Mouse (Mus musculus) lung, postnatal 14 days (tissue): ENCODE measurements at regions not wholly inside any gene's neighbourhood (a gene's known extent, or its start where the extent isn't known, plus 50 kb on each side); places are given as distances from the start of the nearest gene placed in this dataset.

Source experiments
- DNase-seq: peaks from one replicate; pipeline ENCODE4 v3.0.0; 2021

- DNase-seq: no peak
These were observed 162.0 kb downstream of the Chic2 start for GRCm38 (mm10) chr5:74882563-74882962.

DNA sequence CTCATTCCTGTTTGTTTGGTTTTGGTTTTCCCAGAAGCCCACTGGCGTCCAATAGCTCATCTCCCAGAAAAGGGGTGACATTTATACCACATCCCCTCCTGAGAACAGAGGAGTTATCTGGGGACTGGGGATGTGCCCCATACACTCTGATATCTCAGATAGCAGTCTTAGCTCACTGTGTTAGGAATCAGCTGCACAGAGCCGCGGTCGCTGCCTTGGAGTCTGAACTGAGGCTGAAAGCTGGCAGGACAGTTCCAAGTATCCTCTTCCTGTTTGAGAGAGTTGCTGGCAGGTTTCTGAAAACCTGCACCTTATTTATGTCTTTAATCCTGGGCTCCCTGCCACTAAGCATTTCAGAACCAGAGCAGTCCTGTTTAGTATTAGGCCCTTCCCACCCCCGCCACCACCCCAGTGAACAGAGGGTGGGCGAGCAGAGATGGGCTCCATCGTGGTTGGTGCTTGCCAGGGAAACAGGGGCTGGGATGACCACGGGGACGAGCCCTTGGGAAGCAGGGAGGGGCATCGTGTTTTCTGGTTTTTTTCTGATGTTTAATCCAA is 163.8 kb downstream of the Chic2 start:
- peak; percentile 35 for DNase-seq

GRCm38 (mm10) chr5:74880048-74880437 is 164.5 kb downstream of the Chic2 start:
- DNase-seq: no peak

DNA sequence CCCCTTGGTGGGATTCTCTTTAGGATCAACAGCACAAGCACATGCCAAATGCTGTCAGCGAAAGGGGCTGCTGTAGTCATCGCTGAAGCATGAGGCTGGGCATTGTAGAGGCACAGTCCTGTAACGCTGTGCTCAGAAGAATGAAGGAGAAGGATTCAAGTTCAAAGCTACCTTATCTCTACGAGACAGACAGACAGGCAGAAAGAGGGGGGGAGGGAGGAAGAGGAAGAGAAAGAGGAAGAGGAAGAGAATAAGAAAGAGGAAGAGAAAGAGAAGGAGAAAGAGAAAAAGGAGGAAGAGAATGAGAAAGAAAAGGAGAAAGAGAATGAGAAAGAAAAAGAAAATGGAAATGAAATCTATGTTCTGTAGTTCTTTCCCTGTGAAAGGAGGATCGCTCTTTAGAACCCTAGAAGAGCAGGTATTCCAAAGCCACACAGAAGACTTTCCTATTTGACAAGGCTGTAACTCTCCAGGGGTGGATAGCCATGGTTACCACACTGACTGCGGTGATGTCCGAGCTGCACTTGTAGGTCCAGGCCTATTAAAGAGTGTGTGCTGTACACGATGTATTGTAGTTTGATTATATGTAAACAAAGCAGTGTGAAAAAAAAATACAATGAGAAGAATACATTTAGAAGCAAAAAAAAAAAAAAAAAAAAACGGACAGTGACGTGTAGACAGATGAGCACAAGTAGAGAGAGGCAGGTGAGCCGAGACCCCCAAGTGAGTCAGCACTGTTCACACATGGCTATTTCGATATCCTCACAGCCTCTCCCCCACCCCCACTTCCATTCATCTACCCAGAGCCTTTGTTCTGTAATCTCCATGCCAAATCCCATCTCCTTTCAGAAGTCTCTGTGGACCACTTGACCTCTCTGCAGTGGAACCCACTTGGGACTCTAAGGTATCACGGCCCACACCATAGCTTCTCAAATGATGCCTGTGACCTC is 165.2 kb downstream of the Chic2 start:
- DNase-seq: no peak

DNA sequence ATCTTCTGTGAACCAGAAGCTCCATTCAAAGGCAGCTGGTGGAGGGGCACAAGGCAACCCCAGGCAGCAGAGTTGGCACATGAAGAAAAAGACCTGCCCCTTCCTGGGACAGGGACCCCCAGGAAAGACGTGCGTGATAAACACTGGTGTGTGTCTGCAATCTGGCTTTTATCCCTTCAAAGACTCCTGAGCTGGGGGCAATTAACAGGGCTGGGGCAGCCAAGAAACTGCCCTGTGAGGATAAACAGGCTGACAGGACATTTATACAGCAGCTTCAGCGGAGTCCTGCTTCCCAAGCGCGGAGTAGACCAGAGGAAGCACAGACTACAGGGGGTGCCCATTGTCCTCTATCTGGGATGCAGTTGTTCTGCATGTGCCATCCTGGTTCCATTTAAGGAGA is 167.0 kb downstream of the Chic2 start:
- no peak for DNase-seq

GRCm38 (mm10) chr5:74877185-74877584 is 167.4 kb downstream of the Chic2 start:
- no peak for DNase-seq

- peak; percentile 62 for DNase-seq
These were observed 169.9 kb downstream of the Chic2 start for GRCm38 (mm10) chr5:74874691-74875090.

- peak; percentile 54 for DNase-seq
These were observed 167.9 kb upstream of the Lnx1 start for GRCm38 (mm10) chr5:74870615-74871014.

- no peak for DNase-seq
These were observed 164.5 kb upstream of the Lnx1 start for GRCm38 (mm10) chr5:74867113-74867785.

DNA sequence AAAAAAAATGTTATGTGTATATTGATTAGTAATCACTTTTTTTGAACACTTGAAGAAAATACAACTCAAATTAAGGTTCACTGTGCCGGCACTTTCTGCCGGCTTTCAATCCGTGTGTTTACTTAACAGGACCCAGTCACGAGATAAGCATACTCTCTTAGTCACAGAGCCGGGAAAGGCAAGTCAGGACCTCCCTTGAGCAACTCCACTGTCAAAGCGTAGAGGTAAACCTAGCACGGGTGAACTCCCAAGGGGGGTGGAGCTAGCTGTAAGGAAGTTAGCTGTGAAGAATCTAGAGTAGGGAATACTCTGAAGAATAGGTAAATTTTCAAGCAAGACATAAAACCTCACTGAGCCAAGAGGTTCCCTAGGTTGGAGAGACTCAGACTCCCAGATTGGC is 164.0 kb upstream of the Lnx1 start:
- DNase-seq: no peak

DNA sequence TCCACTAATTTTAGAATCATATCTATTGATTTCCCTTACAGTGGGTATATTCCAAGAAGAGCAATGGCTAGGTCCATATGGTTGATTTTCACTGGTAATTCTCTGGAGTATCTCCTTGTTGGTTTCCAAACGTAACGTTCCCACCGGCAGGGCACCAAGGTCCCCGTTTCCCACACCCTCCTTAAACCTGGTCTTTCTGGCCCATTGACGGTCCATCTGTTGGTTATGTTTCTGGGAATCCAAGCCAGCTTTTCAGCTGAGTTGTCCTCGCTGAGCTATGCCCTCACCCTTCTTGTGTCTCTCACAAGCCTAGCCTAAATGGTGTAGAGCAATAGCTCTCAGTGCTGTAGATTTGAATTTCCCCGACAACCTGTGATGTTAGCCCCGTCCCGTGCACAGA is 162.7 kb upstream of the Lnx1 start:
- DNase-seq: no peak

- peak; percentile 42 for DNase-seq
These were observed 161.9 kb upstream of the Lnx1 start for GRCm38 (mm10) chr5:74864540-74865157.

DNA sequence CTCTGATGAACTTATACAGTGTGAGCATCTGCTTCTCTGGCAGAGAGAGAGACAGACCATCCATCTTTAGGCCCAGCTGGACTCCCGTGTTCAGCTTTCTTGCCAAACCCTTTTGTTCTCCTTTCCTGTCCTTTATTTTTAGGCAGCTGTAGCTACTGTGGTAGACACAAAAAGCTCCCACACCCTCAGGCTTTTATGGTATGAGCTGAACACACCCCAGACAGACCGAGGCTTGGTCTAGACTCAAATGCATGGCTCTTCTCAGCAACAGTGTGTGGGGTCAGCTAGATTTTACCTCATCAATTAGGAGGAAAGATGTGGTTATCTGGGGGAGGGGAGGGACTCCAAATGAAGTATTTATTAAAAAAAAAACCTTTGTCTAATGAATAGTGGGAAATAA is 158.6 kb upstream of the Lnx1 start:
- no peak for DNase-seq

- DNase-seq: no peak
These were observed 155.1 kb upstream of the Lnx1 start for GRCm38 (mm10) chr5:74857861-74858260.

DNA sequence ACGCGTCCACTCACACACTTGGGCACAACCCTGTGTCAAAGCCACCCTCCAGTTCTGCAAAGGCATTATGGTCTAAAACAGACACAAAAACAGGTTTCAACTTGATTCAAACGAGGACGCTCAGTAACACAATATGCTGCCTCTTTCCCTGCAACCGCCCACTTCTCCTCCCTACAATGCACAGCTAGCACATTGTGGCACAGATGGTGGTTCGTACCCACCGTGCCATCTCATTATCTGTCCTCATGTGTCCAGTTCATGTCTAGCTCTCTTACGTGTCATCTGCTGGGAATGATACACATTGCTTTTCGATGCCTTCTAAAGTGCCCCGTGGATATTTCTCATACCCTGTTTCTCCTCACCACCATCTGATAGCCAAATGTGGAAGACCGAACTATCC is 154.4 kb upstream of the Lnx1 start:
- no peak for DNase-seq

- DNase-seq: no peak
These were observed 145.1 kb upstream of the Lnx1 start for GRCm38 (mm10) chr5:74847824-74848223.

GRCm38 (mm10) chr5:74846674-74847073 is 144.0 kb upstream of the Lnx1 start:
- DNase-seq: no peak

DNA sequence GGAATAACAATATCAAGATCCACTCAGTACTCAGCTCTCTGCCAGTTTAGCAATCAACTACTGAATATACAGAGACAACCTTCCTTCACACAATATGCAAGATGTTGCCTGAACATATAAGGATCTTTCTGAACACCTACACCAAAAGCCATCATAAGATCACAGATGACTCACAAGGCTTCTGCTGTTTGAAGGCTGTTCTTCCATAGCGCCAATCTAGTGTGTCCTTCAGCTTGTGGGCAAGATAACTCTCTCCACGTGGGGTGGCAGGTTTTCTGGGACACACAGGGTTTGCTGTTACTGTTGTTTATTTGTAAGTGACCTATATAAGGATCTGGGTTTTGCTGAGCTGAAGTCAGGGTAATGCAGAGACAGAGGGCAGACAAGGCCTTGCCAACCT is 131.7 kb upstream of the Lnx1 start:
- no peak for DNase-seq

DNA sequence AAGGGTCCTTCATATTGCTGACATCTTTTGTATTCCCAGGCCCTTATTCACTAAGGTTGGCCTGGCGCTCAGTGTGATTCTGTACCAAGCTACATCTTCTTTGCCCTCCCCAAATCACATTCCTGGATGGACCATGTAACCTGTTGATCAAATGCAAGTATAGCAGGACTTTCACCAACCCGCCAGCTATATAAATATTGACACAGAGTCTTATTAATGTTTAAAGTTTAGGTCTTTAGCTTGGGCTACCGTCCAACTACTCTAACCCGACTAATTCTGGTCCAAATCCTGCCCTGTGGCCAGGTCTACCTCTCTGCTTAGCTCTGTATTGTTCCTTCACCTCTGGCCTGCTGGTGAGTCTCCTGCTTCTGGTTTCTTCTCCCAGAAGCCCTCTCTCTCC is 131.2 kb upstream of the Lnx1 start:
- no peak for DNase-seq

DNA sequence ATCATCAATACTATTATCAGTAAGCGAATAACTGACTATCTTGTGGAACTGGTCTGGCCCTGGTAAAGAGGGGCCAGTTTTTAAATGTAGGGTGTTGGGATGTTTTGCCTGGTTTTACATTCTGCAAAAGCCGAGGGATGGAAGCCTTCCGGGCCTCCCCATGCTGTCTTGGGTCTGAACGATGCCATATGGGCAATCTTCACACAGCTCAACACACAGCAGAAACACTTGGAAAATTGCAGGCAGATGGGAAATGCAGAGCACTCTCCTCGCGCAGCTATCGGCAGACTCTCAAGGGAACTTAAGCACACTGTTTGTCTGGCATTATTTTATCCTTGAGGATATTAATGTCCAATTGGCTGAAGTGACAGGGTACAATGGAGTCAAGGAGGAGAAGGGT is 129.3 kb upstream of the Lnx1 start:
- DNase-seq: no peak

DNA sequence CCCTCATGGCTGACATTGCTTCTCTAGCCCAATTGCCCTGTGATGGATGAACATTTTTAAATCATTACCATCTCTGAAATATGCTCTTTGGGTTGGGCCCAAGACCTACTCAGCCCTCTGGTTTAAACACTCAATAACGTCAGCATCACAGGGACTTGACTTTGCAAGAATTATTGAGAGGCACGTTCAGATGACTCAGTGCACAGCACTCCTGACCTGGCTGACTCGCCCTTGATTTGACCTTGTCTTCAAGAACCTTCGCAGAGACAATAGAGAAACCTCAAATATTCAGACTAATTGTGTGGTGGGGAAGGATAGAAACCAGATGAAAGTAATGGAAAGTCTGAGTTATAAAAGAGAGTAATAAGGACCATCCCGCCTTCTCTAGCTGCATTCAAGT is 127.9 kb upstream of the Lnx1 start:
- DNase-seq: no peak

DNA sequence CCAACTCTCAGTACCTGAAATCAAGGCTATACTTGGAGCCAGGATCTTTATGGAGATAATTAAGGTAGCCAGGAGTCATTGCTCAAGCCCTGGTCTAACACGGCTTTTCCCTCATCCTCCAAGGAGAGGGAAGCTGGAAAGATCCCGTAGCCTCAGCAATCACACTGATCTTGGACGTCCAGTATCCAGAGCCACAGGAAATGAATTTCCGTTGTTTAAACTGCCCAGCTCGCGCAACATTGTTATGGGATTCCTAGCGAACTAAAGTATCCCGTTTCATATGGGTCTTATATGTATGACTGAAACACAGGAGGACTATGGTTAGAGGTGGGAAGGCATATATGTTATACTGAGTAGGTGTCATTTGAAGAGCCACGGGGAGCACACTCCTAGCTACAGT is 126.3 kb upstream of the Lnx1 start:
- no peak for DNase-seq

GRCm38 (mm10) chr5:74827944-74828343 is 125.2 kb upstream of the Lnx1 start:
- no peak for DNase-seq
